Mouse (Mus musculus) CD4-positive, CD25-positive, alpha-beta regulatory T cell, adult 4 months (primary cell): Measurements from ENCODE around the gene Syt5. TPM values are rescaled to one million over a fixed set of nuclear protein-coding genes. Genes with fewer than 3 reads are reported as not detected.

Experiments
- ATAC-seq: one replicate; pipeline ENCODE4 v1.8.0; 2017
- polyA plus RNA-seq, 2 experiments: library from polyadenylated mRNA; unstranded; fragments of 100-300 nt; shearing (Covaris generic); gene quantifications; one replicate each; pipeline ENCODE4 v1.2.1; 2017

Gene Syt5
- polyA plus RNA-seq, 2 experiments from 2014 or later = 0.35 TPM; not detected in 1

DNA sequence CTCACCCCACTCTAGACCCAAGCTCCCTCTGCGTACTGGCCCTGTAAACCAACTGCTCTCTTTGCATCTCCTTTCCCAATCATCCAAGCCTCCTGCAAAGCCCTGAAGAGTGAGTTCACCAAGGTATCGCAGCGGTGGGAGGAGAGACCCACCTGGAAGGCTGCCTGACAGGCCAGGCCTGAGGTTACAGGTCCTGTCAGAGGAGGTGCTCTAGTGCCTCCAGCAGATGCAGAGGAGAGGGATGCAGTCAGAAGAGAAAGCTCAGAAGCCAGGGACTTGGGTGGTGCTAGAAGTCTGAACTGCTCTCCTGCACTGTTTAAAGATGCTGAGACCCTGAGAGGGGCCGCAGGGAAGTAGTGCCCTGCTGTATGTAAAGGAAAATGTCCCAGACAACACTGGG lies 48.3 kb downstream of the Syt5 start:
- ATAC-seq = no peak

GRCm38 (mm10) chr7:4498251-4498650 lies 49.1 kb downstream of the Syt5 start:
- ATAC-seq = no peak

GRCm38 (mm10) chr7:4497271-4497903 lies 50.0 kb downstream of the Syt5 start:
- ATAC-seq = no peak

DNA sequence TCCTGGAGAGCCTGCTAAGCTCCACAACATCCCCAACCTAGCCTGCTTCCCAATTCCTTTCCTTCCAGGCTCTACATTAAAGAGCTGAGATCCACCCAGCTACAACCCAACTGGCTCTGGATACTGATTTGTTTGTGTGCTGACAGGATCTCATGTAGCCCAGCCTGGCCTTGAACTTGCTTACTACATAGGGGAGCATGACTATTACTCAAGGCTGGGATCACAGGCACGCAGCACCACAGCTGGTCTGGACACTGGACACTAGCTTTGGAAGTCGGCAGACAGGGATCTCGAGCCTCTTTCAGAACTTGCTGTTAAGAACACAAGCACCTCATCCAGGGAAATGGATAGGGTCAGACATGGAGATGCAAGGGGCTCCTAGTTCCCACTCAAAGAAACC lies 50.9 kb downstream of the Syt5 start:
- ATAC-seq = no peak

- ATAC-seq = no peak
Measured at GRCm38 (mm10) chr7:4493991-4494390, 53.4 kb downstream of the Syt5 start.

GRCm38 (mm10) chr7:4492284-4493224 lies 54.8 kb downstream of the Syt5 start:
- peak; percentile 98 for ATAC-seq

DNA sequence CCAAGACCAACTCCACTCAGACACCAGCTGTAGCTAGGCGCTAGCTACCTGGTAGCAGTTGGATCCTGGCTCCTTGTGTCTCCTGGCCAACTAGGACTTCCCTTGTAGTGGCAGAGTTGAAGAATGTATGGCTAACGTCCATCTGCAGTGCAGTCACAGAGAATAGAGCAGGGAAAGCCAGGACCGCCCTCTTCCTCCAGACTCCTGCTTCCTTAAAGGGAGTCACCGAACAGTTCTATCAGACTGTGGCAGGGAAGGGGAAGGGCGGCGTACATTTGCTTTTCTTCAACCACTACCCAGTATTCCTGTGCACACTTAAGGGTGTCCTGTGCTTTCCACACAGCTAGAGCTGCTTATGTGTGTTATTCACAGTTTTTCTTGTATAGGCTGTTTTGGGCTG lies 56.0 kb downstream of the Syt5 start:
- no peak for ATAC-seq

Other genes with a start within 250 kb of the Syt5 start
- not detected for gene Ncr1, start 209.8 kb downstream of the Syt5 start, polyA plus RNA-seq
- gene Gp6, start 149.8 kb downstream of the Syt5 start, polyA plus RNA-seq = under 1 TPM in 1 of 2 experiments, not detected in 1; 0.12 TPM
- gene Rdh13, start 101.9 kb downstream of the Syt5 start, polyA plus RNA-seq = 10 to 100 TPM; 17.4 to 27.8 TPM
- 10 to 100 TPM in 1 of 2 experiments, 1 to 10 TPM in 1; 6.5 to 14.5 TPM for gene Eps8l1, start 86.9 kb downstream of the Syt5 start, polyA plus RNA-seq
- 10 to 100 TPM; 13.5 to 27.7 TPM for gene Ppp1r12c, start 45.9 kb downstream of the Syt5 start, polyA plus RNA-seq
- gene Tnnt1, start 31.2 kb downstream of the Syt5 start, polyA plus RNA-seq = 1 to 10 TPM; 6.9 to 8.3 TPM
- gene Tnni3, start 23.3 kb downstream of the Syt5 start, polyA plus RNA-seq = 1 to 10 TPM; 1.6 to 2.4 TPM
- 1 to 10 TPM; 1.4 to 2.8 TPM for gene Dnaaf3, start 15.1 kb downstream of the Syt5 start, polyA plus RNA-seq
- not detected for gene Ptprh, start 56.5 kb upstream of the Syt5 start, polyA plus RNA-seq
- 1 to 10 TPM; 2.9 to 4.2 TPM for gene Tmem86b, start 83.9 kb upstream of the Syt5 start, polyA plus RNA-seq
- gene Ppp6r1, start 111.5 kb upstream of the Syt5 start, polyA plus RNA-seq = 1 to 10 TPM; 6.7 to 9.1 TPM
- gene Hspbp1, start 137.5 kb upstream of the Syt5 start, polyA plus RNA-seq = 10 to 100 TPM; 45.4 to 48.2 TPM
- gene Brsk1, start 143.1 kb upstream of the Syt5 start, polyA plus RNA-seq = not detected
- under 1 TPM in 1 of 2 experiments, not detected in 1; 0.47 TPM for gene Tmem150b, start 177.7 kb upstream of the Syt5 start, polyA plus RNA-seq
- gene Kmt5c, start 192.6 kb upstream of the Syt5 start, polyA plus RNA-seq = 10 to 100 TPM; 22.9 to 25.8 TPM
- 1 to 10 TPM in 1 of 2 experiments, not detected in 1; 2.1 TPM for gene Cox6b2, start 205.6 kb upstream of the Syt5 start, polyA plus RNA-seq
- gene Fam71e2, start 223.8 kb upstream of the Syt5 start, polyA plus RNA-seq = not detected
- under 1 TPM in 1 of 2 experiments, not detected in 1; 0.16 TPM for gene Il11, start 235.3 kb upstream of the Syt5 start, polyA plus RNA-seq
- not detected for gene Tmem190, start 235.4 kb upstream of the Syt5 start, polyA plus RNA-seq
- under 1 TPM in 1 of 2 experiments, not detected in 1; 0.86 TPM for gene Tmem238, start 242.1 kb upstream of the Syt5 start, polyA plus RNA-seq
- 100 to 1,000 TPM; 446 to 574 TPM for gene Rpl28, start 245.3 kb upstream of the Syt5 start, polyA plus RNA-seq